Mouse (Mus musculus) stomach, embryonic 14.5 days (tissue): ENCODE data around the gene Usp7. TPM values are rescaled to one million over a fixed set of nuclear protein-coding genes. Genes with fewer than 3 reads are reported as not detected.

ENCODE experiments used
- ATAC-seq: fragments of 200-750 bp; cut with Nextera tagmentation; 2 replicates; pipeline ENCODE4 v1.8.0; 2017; ENCODE audit warnings: low read depth, moderate TSS enrichment; ENCODE audit not compliant: insufficient number of reproducible peaks, insufficient read depth, low FRiP score
- H3K27ac ChIP-seq: fragments of 300-500 bp; sonication (generic); 2 replicates; pipeline ENCODE4 v1.5.1; 2014; ENCODE audit warnings: mild to moderate bottlenecking, low read length, moderate library complexity, mixed read lengths
- H3K27me3 ChIP-seq: fragments of 300-500 bp; sonication (generic); 2 replicates; pipeline ENCODE4 v1.6.1; 2014; ENCODE audit warnings: low read length, control low read depth, mixed read lengths; ENCODE audit not compliant: control insufficient read depth, insufficient read depth
- H3K36me3 ChIP-seq: fragments of 300-500 bp; sonication (generic); 2 replicates; pipeline ENCODE4 v1.6.1; 2014; ENCODE audit warnings: mild to moderate bottlenecking, control low read depth, low read length, moderate library complexity, mixed read lengths; ENCODE audit not compliant: control insufficient read depth, insufficient read depth
- H3K4me1 ChIP-seq: fragments of 300-500 bp; sonication (generic); 2 replicates; pipeline ENCODE4 v1.6.1; 2014; ENCODE audit warnings: low read length, control low read depth, mixed read lengths; ENCODE audit not compliant: control insufficient read depth, insufficient read depth
- H3K4me2 ChIP-seq: fragments of 300-500 bp; sonication (generic); replicated peaks from 2 replicates; pipeline ENCODE4 v1.6.1; 2014; ENCODE audit warnings: low read depth, low read length, control low read depth
- H3K4me3 ChIP-seq: fragments of 300-500 bp; sonication (generic); 2 replicates; pipeline ENCODE4 v1.5.1; 2014; ENCODE audit warnings: low read depth, low read length, control low read depth
- H3K9ac ChIP-seq: fragments of 300-500 bp; sonication (generic); replicated peaks from 2 replicates; pipeline ENCODE4 v1.6.1; 2014; ENCODE audit warnings: low read depth, mild to moderate bottlenecking, control low read depth, low read length, moderate library complexity, mixed read lengths
- H3K9me3 ChIP-seq: fragments of 300-500 bp; sonication (generic); 2 replicates; pipeline ENCODE4 v1.6.1; 2016; ENCODE audit warnings: low read depth, low read length, control low read depth; ENCODE audit not compliant: control insufficient read depth
- WGBS: fragments of 180-500 bp; shearing (Covaris S2); extraction: QIAGEN DNeasy Blood & Tissue Kit; methylation state at CpG from one replicate; pipeline ENCODE4 v1.1.7; 2014; 5-methylcytosine and 5-hydroxymethylcytosine counted together
- polyA plus RNA-seq: library from polyadenylated mRNA; unstranded; fragments of >200 nt; fragmentation: Nextera tagmentation; extraction: Ambion mirVana; gene quantifications from 2 replicates; pipeline ENCODE4 v1.2.1, GENCODE M21; 2014

Usp7 gene
- polyA plus RNA-seq, 1 experiment from 2014 or later: 65.0 TPM

- H3K4me2 ChIP-seq: no peak overlapping the region
- H3K4me3 ChIP-seq: no peak overlapping the region
- H3K36me3 ChIP-seq: no peaks in the 10 kb centered on the region
- H3K9me3 ChIP-seq: no peaks in the 10 kb centered on the region
- no peak overlapping the region for H3K9ac ChIP-seq
- ATAC-seq: no peak
- H3K27me3 ChIP-seq: no peaks in the 10 kb centered on the region
- no peak overlapping the region for H3K27ac ChIP-seq
- WGBS: 84% methylated on average over 11 of the region's 11 CpGs
- no peaks in the 10 kb centered on the region for H3K4me1 ChIP-seq
Observed at GRCm38 (mm10) chr16:8767133-8768052, 24.7 kb downstream of the Usp7 start.

GRCm38 (mm10) chr16:8766196-8766595, 25.9 kb downstream of the Usp7 start:
- WGBS: 52% methylated on average over 9 of the region's 9 CpGs

GRCm38 (mm10) chr16:8764124-8764907, 27.8 kb downstream of the Usp7 start:
- 71% methylated on average over 11 of the region's 11 CpGs for WGBS
- Histone ChIP-seq H3K4me1 (no peaks in the 10 kb centered on the region), H3K4me3 (no peak overlapping the region), H3K9ac (no peak overlapping the region), H3K9me3 (no peaks in the 10 kb centered on the region), H3K27me3 (no peaks in the 10 kb centered on the region), H3K4me2 (no peak overlapping the region), H3K36me3 (no peaks in the 10 kb centered on the region), H3K27ac (no peak overlapping the region)
- ATAC-seq: no peak

More at GRCm38 (mm10) chr16:8766196-8766595, 25.9 kb downstream of the Usp7 start:
- Histone ChIP-seq H3K4me3 (no peak overlapping the region), H3K4me1 (no peaks in the 10 kb centered on the region), H3K27me3 (no peaks in the 10 kb centered on the region), H3K27ac (no peak overlapping the region), H3K9ac (no peak overlapping the region), H3K36me3 (no peaks in the 10 kb centered on the region), H3K4me2 (no peak overlapping the region), H3K9me3 (no peaks in the 10 kb centered on the region)
- no peak for ATAC-seq

GRCm38 (mm10) chr16:8763028-8763427, 29.1 kb downstream of the Usp7 start:
- no peak overlapping the region for H3K27ac ChIP-seq
- WGBS: 70% methylated on average over 6 of the region's 6 CpGs
- ATAC-seq: no peak
- no peaks in the 10 kb centered on the region for H3K36me3 ChIP-seq
- H3K27me3 ChIP-seq: no peaks in the 10 kb centered on the region
- H3K9ac ChIP-seq: no peak overlapping the region
- no peak overlapping the region for H3K4me2 ChIP-seq
- no peaks in the 10 kb centered on the region for H3K4me1 ChIP-seq
- H3K4me3 ChIP-seq: no peak overlapping the region
- H3K9me3 ChIP-seq: no peaks in the 10 kb centered on the region

GRCm38 (mm10) chr16:8761894-8762293, 30.2 kb downstream of the Usp7 start:
- no peak for ATAC-seq
- Histone ChIP-seq H3K9me3 (no peaks in the 10 kb centered on the region), H3K36me3 (no peaks in the 10 kb centered on the region), H3K9ac (no peak overlapping the region), H3K27ac (no peak overlapping the region), H3K4me2 (no peak overlapping the region), H3K27me3 (no peaks in the 10 kb centered on the region), H3K4me1 (no peaks in the 10 kb centered on the region), H3K4me3 (no peak overlapping the region)
- 87% methylated on average over 2 of the region's 2 CpGs for WGBS

GRCm38 (mm10) chr16:8761005-8761404, 31.1 kb downstream of the Usp7 start:
- no peak overlapping the region for H3K9ac ChIP-seq
- ATAC-seq: no peak
- no peaks in the 10 kb centered on the region for H3K36me3 ChIP-seq
- H3K4me1 ChIP-seq: no peaks in the 10 kb centered on the region
- 83% methylated on average over 6 of the region's 7 CpGs for WGBS
- H3K4me2 ChIP-seq: no peak overlapping the region
- H3K4me3 ChIP-seq: no peak overlapping the region
- H3K27me3 ChIP-seq: no peaks in the 10 kb centered on the region
- H3K9me3 ChIP-seq: no peaks in the 10 kb centered on the region
- H3K27ac ChIP-seq: no peak overlapping the region

- H3K27ac ChIP-seq: no peak overlapping the region
- H3K27me3 ChIP-seq: no peaks in the 10 kb centered on the region
- ATAC-seq: no peak
- 65% methylated on average over 3 of the region's 3 CpGs for WGBS
- H3K4me1 ChIP-seq: no peaks in the 10 kb centered on the region
- H3K36me3 ChIP-seq: no peaks in the 10 kb centered on the region
- H3K9ac ChIP-seq: no peak overlapping the region
- no peak overlapping the region for H3K4me3 ChIP-seq
- H3K9me3 ChIP-seq: no peaks in the 10 kb centered on the region
- H3K4me2 ChIP-seq: no peak overlapping the region
Observed at GRCm38 (mm10) chr16:8758979-8759378, 33.1 kb downstream of the Usp7 start.

- no peak overlapping the region for H3K4me2 ChIP-seq
- no peaks in the 10 kb centered on the region for H3K27me3 ChIP-seq
- H3K9me3 ChIP-seq: no peaks in the 10 kb centered on the region
- H3K4me3 ChIP-seq: no peak overlapping the region
- H3K27ac ChIP-seq: no peak overlapping the region
- 72% methylated on average over 2 of the region's 2 CpGs for WGBS
- no peak for ATAC-seq
- H3K4me1 ChIP-seq: no peaks in the 10 kb centered on the region
- no peaks in the 10 kb centered on the region for H3K36me3 ChIP-seq
- H3K9ac ChIP-seq: no peak overlapping the region
Observed at GRCm38 (mm10) chr16:8758193-8758592, 33.9 kb downstream of the Usp7 start.
